Mouse (Mus musculus) heart, adult 2 months (tissue): ENCODE results near the gene Dnah8.

Experiments
- CTCF ChIP-seq: fragments of 200-600 bp; IDR thresholded peaks from 2 replicates; pipeline ENCODE4 v1.8.1; 2022; ENCODE audit warnings: antibody characterized with exemption, mild to moderate bottlenecking, moderate library complexity
- EP300 ChIP-seq: fragments of 200-500 bp; IDR thresholded peaks from 2 replicates; pipeline ENCODE4 v1.6.1; 2011; ENCODE audit warnings: low read depth, low read length, control low read depth; ENCODE audit not compliant: insufficient read depth
- POLR2A ChIP-seq: fragments of 200-500 bp; IDR thresholded peaks from 2 replicates; pipeline ENCODE4 v1.6.1; 2011; ENCODE audit warnings: mild to moderate bottlenecking, low read depth, low read length, control low read depth; ENCODE audit not compliant: insufficient read depth

DNA sequence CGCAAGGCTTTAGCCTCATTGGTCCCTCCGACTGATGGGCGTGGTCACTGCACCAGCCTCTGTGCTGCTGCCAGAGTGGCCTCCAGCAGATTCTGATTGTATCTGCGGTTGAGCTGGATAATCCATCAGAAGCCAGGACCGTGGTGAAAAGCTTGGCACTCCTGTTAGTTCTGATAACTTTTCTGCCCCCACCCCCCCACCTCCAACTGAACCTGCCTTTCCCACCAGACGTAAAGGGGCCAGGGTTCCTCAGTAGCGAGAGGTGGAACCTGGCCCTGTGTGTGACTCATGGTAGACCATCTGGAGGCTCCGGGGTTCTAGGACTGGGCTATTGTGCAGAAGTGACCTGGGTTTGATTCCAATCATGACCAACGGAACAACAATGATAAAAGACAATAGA, 70.1 kb downstream of the Dnah8 start:
- TF ChIP-seq CTCF: no peak
- no peak for TF ChIP-seq EP300
- TF ChIP-seq POLR2A: no peak
